Mouse (Mus musculus) kidney, adult 2 months (tissue): ENCODE measurements around the gene 2900026A02Rik.

Source experiments
- CTCF ChIP-seq: fragments of 200-500 bp; conservative IDR thresholded peaks from 2 replicates; pipeline ENCODE4 v1.5.1; 2011; ENCODE audit warnings: low read depth, mild to moderate bottlenecking, control low read depth, low read length, moderate library complexity, mixed read lengths; ENCODE audit not compliant: insufficient read depth, insufficient read length
- POLR2A ChIP-seq: fragments of 200-500 bp; IDR thresholded peaks from one replicate; pipeline ENCODE4 v1.6.1; 2011; ENCODE audit warnings: low read depth, low read length, control low read depth

- TF ChIP-seq CTCF (no peak), POLR2A (no peak)
Measured at GRCm38 (mm10) chr5:113164448-113164847, 56.6 kb downstream of the 2900026A02Rik start.
